Mouse (Mus musculus): ENCODE measurements around the gene Gm28038. TPM values are rescaled to one million over a fixed set of nuclear protein-coding genes. Genes with fewer than 3 reads are reported as not detected.

Gene Gm28038
- polyA plus RNA-seq, 1 experiment: not detected

DNA sequence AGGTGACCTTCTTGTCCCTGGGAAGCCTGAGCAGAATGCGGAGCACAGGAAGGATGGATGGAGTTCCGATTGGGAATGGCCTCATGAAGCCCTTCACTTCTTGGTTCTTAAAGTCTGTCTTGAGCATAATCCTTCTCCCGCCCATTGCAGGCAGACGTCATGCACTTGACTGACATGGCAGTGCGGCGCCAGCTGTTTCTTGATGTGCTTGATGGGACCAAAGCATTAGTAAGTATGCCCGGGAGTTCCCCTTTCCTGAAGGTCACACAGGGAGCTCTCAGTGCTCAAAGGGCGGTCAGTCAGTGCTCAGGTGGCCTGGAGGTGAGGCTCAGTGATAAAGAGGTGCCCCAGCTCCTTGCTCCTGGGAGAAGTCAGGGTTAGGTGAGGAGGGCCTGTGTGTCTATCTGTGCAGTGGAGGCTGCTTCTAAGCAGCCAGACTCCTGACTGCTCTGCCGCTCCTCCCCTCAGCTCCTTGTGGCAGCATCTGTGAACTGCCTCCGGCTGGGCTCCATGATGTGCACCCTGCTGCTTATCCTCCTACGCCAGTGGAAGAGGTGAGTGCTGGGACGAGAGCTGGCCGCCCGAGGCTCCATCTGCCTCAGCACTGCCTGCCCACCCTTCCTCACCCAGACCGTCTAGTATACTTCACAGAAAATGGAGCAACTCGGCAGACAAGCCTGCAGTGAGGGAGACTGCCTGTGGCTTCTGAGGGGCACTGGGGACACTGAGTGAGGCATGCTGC, 55.5 kb downstream of the Gm28038 start:
- no peak for TF ChIP-seq POLR2A (IDR thresholded peaks at IDR 0.05; ENCODE audit: borderline replicate concordance, extremely low read depth, insufficient read depth, insufficient read length, poor library complexity, severe bottlenecking)
- no peak for TF ChIP-seq CTCF (IDR thresholded peaks at IDR 0.05; ENCODE audit: borderline replicate concordance, extremely low read depth, insufficient read depth, insufficient read length)
- no peak for DNase-seq (ENCODE audit: low read depth)

DNA sequence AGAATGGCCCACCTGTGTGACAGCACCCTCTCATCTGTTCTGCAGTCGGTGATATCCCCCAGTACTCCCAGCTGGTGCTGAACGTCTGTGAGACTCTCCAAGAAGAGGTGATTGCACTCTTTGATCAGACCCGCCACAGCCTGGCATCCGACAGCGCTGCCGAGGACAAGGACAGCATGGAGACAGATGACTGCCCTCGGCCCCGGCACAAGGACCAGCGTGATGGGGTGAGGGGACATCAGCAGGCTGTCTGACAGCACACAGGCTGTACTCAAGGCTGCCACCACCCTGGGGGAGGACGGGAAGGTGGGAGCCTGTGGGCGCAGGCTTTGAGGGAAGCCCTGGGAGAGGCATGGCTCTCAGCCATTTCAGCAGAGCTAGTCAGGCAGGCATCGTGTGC, 56.3 kb downstream of the Gm28038 start:
- no peak for TF ChIP-seq CTCF (IDR thresholded peaks at IDR 0.05; ENCODE audit: borderline replicate concordance, extremely low read depth, insufficient read depth, insufficient read length)
- no peak for TF ChIP-seq POLR2A (IDR thresholded peaks at IDR 0.05; ENCODE audit: borderline replicate concordance, extremely low read depth, insufficient read depth, insufficient read length, poor library complexity, severe bottlenecking)
- no peak for DNase-seq (ENCODE audit: low read depth)

DNA sequence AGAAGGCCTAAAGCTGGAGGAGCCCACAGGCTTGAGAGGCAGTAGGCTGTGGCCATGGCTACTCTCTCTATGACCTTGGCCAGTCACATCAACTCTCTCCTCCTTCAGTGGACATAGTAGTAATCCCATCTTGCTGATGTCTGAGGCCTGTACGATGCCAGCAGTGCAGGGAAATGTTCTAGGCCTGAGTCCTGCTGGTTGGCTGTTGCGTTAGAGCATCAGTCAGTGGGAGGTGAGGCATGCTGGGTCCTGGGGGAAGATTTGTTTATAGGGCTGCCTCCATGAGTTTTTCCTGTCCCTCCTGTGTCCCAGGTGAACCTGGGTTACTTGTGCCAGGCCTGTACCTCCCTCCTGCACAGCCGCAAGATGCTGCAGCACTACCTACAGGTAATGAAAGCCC, 61.2 kb downstream of the Gm28038 start:
- no peak for TF ChIP-seq CTCF (IDR thresholded peaks at IDR 0.05; ENCODE audit: borderline replicate concordance, extremely low read depth, insufficient read depth, insufficient read length)
- no peak for DNase-seq (ENCODE audit: low read depth)

- DNase-seq (ENCODE audit: low read depth): no peak
- TF ChIP-seq POLR2A (IDR thresholded peaks at IDR 0.05; ENCODE audit: borderline replicate concordance, extremely low read depth, insufficient read depth, insufficient read length, poor library complexity, severe bottlenecking) (no peak), CTCF (IDR thresholded peaks at IDR 0.05; ENCODE audit: borderline replicate concordance, extremely low read depth, insufficient read depth, insufficient read length) (no peak)
These were observed 61.7 kb downstream of the Gm28038 start for GRCm38 (mm10) chr2:30342544-30342943.

- TF ChIP-seq POLR2A (IDR thresholded peaks at IDR 0.05; ENCODE audit: borderline replicate concordance, extremely low read depth, insufficient read depth, insufficient read length, poor library complexity, severe bottlenecking): no peak
- TF ChIP-seq CTCF (IDR thresholded peaks at IDR 0.05; ENCODE audit: borderline replicate concordance, extremely low read depth, insufficient read depth, insufficient read length): no peak
- DNase-seq (ENCODE audit: low read depth): peak; percentile 23
These were observed 62.8 kb downstream of the Gm28038 start for GRCm38 (mm10) chr2:30343601-30344137.

- DNase-seq (ENCODE audit: low read depth): no peak
- TF ChIP-seq CTCF (IDR thresholded peaks at IDR 0.05; ENCODE audit: borderline replicate concordance, extremely low read depth, insufficient read depth, insufficient read length): no peak
- no peak for TF ChIP-seq POLR2A (IDR thresholded peaks at IDR 0.05; ENCODE audit: borderline replicate concordance, extremely low read depth, insufficient read depth, insufficient read length, poor library complexity, severe bottlenecking)
These were observed 65.3 kb downstream of the Gm28038 start for GRCm38 (mm10) chr2:30345971-30346676.

- TF ChIP-seq CTCF (IDR thresholded peaks at IDR 0.05; ENCODE audit: borderline replicate concordance, extremely low read depth, insufficient read depth, insufficient read length) (no peak), POLR2A (IDR thresholded peaks at IDR 0.05; ENCODE audit: borderline replicate concordance, extremely low read depth, insufficient read depth, insufficient read length, poor library complexity, severe bottlenecking) (no peak)
- no peak for DNase-seq (ENCODE audit: low read depth)
These were observed 68.4 kb downstream of the Gm28038 start for GRCm38 (mm10) chr2:30349196-30349595.

Other genes with a start within 250 kb of the Gm28038 start
- gene Wdr34, start 232.2 kb upstream of the Gm28038 start, polyA plus RNA-seq (2012; rRNA removed): 71.2 and 77.7 TPM in 2 replicates
- 223 and 340 TPM in 2 replicates for gene Set, start 223.7 kb upstream of the Gm28038 start, polyA plus RNA-seq (2012; rRNA removed)
- gene Pkn3, start 203.4 kb upstream of the Gm28038 start, polyA plus RNA-seq (2012; rRNA removed): 3.7 and 7.2 TPM in 2 replicates
- gene Zdhhc12, start 187.4 kb upstream of the Gm28038 start, polyA plus RNA-seq (2012; rRNA removed): 33.2 and 45.4 TPM in 2 replicates
- gene Zer1, start 156.5 kb upstream of the Gm28038 start, polyA plus RNA-seq (2012; rRNA removed): 88.2 and 94.3 TPM in 2 replicates
- gene Tbc1d13, start 147.3 kb upstream of the Gm28038 start, polyA plus RNA-seq (2012; rRNA removed): 75.4 and 84.1 TPM in 2 replicates
- gene Endog, start 109.5 kb upstream of the Gm28038 start, polyA plus RNA-seq (2012; rRNA removed): 19.1 and 19.2 TPM in 2 replicates
- gene Spout1, start 102.6 kb upstream of the Gm28038 start, polyA plus RNA-seq (2012; rRNA removed): 48.1 and 53.8 TPM in 2 replicates
- gene Kyat1, start 75.2 kb upstream of the Gm28038 start, polyA plus RNA-seq (2012; rRNA removed): 30.0 and 42.9 TPM in 2 replicates
- 33.4 and 42.4 TPM in 2 replicates for gene Lrrc8a, start 43.3 kb upstream of the Gm28038 start, polyA plus RNA-seq (2012; rRNA removed)
- gene Gm28035, start 40.5 kb upstream of the Gm28038 start, polyA plus RNA-seq (2012; rRNA removed): 14.8 and 23.6 TPM in 2 replicates
- gene Phyhd1, start 14.8 kb upstream of the Gm28038 start, polyA plus RNA-seq (2012; rRNA removed): 11.8 and 21.8 TPM in 2 replicates
- 15.7 TPM in 2 replicates for gene Dolk, start 5.3 kb downstream of the Gm28038 start, polyA plus RNA-seq (2012; rRNA removed)
- 46.3 and 48.7 TPM in 2 replicates for gene Nup188, start 5.4 kb downstream of the Gm28038 start, polyA plus RNA-seq (2012; rRNA removed)
- 304 and 410 TPM in 2 replicates for gene Sh3glb2, start 78.3 kb downstream of the Gm28038 start, polyA plus RNA-seq (2012; rRNA removed)
- 40.4 and 43.8 TPM in 2 replicates for gene Miga2, start 83.2 kb downstream of the Gm28038 start, polyA plus RNA-seq (2012; rRNA removed)
- 73.2 and 114 TPM in 2 replicates for gene Dolpp1, start 111.2 kb downstream of the Gm28038 start, polyA plus RNA-seq (2012; rRNA removed)
- 28.3 and 31.3 TPM in 2 replicates for gene Crat, start 134.8 kb downstream of the Gm28038 start, polyA plus RNA-seq (2012; rRNA removed)
- 151 and 152 TPM in 2 replicates for gene Ptpa, start 135.0 kb downstream of the Gm28038 start, polyA plus RNA-seq (2012; rRNA removed)
- 26.1 and 37.9 TPM in 2 replicates for gene Ier5l, start 193.2 kb downstream of the Gm28038 start, polyA plus RNA-seq (2012; rRNA removed)